Mouse (Mus musculus) thymus, adult 18-20 months (tissue): Measurements from ENCODE around the gene Nipsnap2.
"Not testable (repeated sequence)": the region's sequence is repeated elsewhere in the genome, so short reads cannot be mapped to it uniquely, and the experiment has no call there.

Experiments
- DNase-seq, 2 experiments: peaks; one replicate each; pipeline ENCODE4 v3.0.0; 2022; ENCODE audit warnings: mixed read lengths in 2 of 2

Gene Nipsnap2

GRCm38 (mm10) chr5:129761865-129762540 lies 37.1 kb downstream of the Nipsnap2 start:
- DNase-seq, result no peak

GRCm38 (mm10) chr5:129770443-129771355 lies 45.8 kb downstream of the Nipsnap2 start:
- DNase-seq, result no peak

- DNase-seq, result no peak
Measured at GRCm38 (mm10) chr5:129772433-129772832, 47.6 kb downstream of the Nipsnap2 start.

DNA sequence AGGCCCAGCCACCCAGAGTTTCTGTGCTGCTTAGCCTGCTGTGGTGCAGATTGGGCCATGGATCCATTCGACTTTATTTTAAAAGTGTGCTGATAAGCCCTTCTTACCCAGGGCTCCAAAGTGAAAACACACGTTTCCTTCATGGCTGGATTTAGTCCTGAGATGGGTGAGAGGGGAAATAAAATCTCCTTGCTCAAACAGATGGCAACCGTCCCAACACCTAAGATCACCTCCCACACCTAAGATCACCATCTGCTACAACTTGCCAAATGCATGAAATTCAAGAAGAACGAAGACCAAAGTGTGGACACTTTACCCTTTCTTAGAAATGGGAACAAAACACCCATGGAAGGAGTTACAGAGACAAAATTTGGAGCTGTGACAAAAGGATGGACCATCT lies 48.5 kb downstream of the Nipsnap2 start:
- DNase-seq, result not testable (repeated sequence)

GRCm38 (mm10) chr5:129774661-129775060 lies 49.8 kb downstream of the Nipsnap2 start:
- DNase-seq, result no peak

DNA sequence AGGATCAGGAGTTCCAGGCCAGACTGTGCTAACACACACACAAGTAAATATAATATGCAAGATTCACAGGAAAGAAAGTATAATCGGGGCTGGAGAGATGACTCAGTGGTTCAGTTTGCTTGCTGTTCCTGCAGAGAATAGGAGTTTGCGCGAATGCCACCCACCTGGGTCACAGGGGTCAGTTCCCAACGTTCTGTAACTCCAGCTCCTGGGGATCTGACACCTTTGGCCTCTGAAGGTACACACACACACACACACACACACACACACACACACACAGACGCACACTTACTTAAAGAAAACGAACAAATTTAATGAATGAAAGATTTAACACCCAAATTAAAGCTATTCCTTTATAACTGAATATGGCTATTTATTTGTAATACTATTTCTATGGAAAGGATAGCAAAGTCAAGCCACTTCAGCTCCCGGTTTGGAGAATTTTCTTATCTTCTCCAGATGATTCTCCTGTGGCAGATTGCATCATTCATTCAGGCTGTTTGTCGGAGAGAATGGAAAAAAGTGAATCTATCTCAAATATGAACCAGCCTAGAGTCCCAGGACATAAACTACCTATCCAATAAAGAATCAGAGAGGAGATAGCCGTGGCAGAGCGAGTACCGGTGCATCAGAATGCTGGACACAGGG lies 53.6 kb downstream of the Nipsnap2 start:
- DNase-seq, result no peak

DNA sequence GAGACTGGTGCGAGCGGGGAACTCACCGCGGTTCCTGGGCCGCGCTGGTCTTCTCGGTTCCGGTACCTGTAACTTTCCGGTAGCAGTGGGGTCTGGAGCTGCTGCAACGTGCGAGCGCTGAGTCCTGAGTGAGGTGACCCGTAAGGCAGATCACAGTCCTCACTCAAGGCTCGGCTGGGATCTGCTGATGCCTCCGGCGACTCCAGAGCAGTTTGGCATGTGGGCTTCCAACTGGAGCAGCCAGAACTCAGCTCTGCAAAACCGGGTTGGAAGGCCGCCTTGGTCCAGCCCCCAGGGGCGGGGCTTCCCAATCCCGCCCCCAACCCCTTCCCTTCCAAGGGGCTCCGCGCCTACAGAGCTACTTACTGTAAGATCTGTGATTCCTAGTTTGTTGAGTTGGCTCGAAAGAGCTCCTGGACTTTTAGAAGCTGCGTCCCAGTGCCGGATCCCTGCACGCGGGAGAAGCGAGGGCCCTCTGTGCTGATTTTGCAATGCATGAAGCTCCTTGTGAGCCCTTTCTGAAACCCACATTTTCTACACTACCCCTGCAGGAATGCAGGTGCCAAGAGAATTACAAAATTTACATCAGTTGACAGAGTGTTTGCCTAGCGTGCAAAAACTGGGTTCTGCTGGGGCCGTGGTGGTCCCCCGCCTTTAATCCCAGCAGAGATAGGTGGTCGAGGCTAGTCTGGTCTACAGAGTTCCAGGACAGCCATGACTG lies 54.3 kb downstream of the Nipsnap2 start:
- DNase-seq, result peak; percentile 48 to 55

DNA sequence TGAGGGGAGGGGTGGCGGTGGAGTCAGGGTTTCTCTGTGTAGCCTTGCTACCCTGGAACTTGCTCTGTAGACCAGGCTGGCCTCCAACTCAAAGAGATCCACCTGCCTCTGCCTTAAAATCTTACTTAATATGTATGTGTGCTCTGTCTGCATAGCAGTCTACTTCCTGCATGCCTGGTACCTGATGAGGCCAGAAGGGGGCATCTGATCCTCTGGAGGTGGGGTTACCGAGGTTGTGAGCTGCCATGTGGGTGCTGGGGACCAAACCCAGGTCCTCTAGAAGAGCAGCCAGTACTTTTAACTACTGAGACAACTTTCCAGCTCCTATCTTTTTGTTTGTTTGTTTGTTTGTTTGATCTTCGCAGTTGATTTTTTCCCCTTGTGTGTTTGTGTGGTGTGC lies 55.3 kb downstream of the Nipsnap2 start:
- no peak for DNase-seq

DNA sequence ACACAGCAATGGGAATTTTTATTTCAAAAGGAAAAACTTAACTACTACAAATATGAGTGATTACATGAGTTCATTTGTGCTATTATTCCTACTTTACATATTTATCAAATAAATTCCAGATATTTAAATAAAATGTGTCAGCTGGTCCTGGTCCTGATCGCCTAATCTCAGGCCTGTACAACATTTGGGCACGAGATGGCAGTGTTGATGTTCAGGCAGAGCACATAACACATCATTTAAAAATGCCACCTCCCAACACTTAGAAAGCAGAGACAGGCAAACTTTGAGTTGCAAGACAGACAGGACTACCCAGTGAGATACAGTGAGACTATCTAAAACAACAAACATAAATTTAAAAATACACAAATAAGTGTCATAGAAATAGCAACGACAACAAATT lies 57.3 kb downstream of the Nipsnap2 start:
- DNase-seq, result no peak

- no peak for DNase-seq
Measured at GRCm38 (mm10) chr5:129785235-129785870, 60.5 kb downstream of the Nipsnap2 start.

DNA sequence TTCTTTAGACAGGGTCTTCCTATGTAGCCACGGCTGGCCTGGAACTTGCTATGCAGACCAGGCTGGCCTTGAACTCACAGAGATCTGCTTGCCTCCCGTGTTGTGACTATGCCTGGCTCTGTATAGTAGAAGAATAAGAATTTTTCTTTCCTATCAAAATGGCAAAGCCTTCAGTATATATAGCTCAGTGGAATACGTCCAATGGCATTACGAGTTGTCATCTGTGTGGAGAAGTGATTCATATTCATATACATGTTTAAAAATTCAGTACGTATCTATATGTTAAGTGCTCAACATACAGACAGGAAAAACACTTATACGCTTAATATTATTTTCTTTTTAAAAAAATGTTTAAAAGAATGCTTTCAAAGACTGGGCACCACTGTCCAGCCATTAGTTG lies 61.3 kb downstream of the Nipsnap2 start:
- DNase-seq, result no peak

DNA sequence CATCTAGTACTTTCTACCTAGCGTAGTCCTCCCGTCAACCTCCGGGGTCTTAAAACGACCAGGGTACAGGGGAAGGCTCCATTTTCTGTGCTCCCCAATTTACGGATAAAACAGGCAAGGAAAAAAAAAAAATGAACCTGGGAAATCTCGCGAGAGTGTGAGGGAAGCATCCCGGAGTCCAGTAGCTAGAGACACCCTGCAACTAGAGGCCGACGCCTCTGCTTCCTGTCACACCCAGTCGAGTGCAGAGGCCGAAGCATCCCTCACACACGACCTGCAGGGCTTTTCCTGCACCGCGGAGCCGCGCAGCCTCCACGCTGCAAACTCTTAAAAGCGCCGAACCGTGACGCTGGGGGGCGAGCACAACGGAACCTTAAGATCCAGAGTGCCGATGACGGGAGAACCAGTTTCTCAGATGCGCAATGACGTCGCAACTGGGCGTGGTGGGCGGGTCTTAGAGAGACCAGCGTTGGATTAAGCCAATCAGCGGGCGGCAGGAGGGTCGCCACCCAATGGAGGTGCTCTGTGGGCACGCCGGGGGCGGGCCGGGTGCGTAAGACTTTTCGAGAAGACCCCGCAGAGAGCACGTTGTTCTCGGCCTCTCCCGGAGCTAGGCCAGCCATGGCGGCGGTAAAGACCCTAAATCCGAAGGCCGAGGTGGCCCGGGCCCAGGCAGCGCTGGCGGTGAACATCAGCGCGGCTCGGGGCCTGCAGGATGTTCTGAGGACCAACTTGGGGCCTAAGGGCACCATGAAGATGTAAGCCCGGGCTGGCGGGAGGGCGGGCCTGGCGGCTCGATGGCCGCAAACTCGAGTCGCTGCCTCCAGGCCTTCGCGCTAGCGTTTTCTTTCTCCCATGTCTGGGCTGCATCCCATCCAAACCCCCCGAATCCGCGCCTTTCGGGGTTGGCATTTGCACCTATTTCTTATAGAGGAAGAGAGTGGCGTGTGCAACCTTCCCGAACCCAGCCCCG lies 62.2 kb downstream of the Nipsnap2 start, which contains the start of gene Psph:
Psph (minus strand) TSS at position 632 of the 973 bp plus-strand sequence.
- peak; percentile 94 for DNase-seq

DNA sequence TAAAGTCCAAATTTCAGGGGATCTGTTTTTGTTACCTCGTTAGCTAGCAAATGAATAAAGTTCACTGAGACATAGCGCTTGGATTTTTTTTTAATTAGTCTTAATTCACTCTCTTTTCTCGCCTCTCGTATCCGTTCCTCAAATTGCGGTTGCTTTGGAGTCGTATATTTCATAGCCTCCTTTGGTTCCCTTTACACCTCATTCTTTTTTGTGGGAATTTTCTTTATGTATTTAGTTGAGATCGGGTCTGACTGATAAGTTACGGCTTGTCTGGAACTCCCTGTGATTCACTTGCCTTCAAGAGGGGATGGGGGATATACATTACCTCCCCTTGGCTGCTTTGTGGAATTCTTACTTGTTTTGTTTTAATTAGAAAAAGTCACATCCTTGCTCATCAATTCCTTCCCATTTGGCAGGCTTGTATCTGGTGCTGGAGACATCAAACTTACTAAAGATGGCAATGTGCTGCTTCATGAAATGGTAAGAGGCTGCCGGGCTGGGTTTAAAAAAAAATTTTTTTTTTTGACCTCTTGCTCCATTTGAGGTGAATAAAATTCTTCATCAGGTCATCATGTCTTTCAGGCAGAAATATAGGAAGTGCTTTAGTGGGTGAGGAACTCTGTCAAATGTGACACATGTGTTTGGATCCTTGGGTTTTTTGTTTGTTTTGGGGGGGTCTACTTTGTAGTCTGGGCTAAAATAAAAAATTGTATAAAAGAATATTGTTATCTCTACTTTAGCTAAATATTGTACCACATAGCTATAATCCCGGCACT lies 63.1 kb downstream of the Nipsnap2 start:
- DNase-seq, result no peak

GRCm38 (mm10) chr5:129790591-129790990 lies 65.7 kb downstream of the Nipsnap2 start:
- DNase-seq, result not testable (repeated sequence)
